Mouse (Mus musculus): ENCODE results near the gene Srgap1.

Gene Srgap1
- long read RNA-seq, experiment 1: 0 reads
- long read RNA-seq, experiment 2: 0 reads

- intact Hi-C loops (cut with DNase I): loop anchor here (2.0 kb wide), 1 partner anchor 210 kb away; no protein-coding TSS in a partner anchor
Observed at GRCm38 (mm10) chr10:122046904-122047726, at the start of gene Srgap1. Gene Srgap1, minus strand, starts transcription at chr10:122047315.

GRCm38 (mm10) chr10:122096462-122096979 is 49.4 kb upstream of the Srgap1 start:
- intact Hi-C loops (cut with DNase I): no loop called here

- intact Hi-C loops (cut with DNase I): no loop called here
Observed at GRCm38 (mm10) chr10:122090472-122090871, 43.4 kb upstream of the Srgap1 start.

GRCm38 (mm10) chr10:122081352-122081751 is 34.2 kb upstream of the Srgap1 start:
- intact Hi-C loops (cut with DNase I): no loop called here

GRCm38 (mm10) chr10:122069153-122069552 is 22.0 kb upstream of the Srgap1 start:
- intact Hi-C loops (cut with DNase I): no loop called here

GRCm38 (mm10) chr10:122055826-122056225 is 8.7 kb upstream of the Srgap1 start:
- intact Hi-C loops (cut with DNase I): no loop called here

GRCm38 (mm10) chr10:122054535-122054934 is 7.4 kb upstream of the Srgap1 start:
- intact Hi-C loops (cut with DNase I): loop anchor here (5.0 kb wide), 2 partner anchors 282 to 367 kb away; no protein-coding TSS in a partner anchor

GRCm38 (mm10) chr10:122051831-122052230 is 4.7 kb upstream of the Srgap1 start:
- intact Hi-C loops (cut with DNase I): loop anchor here (1.0 to 5.0 kb wide), 3 partner anchors 280 to 365 kb away; no protein-coding TSS in a partner anchor

- intact Hi-C loops (cut with DNase I): loop anchor here (2.0 kb wide), 1 partner anchor 211 kb away; no protein-coding TSS in a partner anchor
Observed at GRCm38 (mm10) chr10:122047727-122048365, 731 bp upstream of the Srgap1 start.

- intact Hi-C loops (cut with DNase I): loop anchor here (2.0 kb wide), 1 partner anchor 210 kb away; no protein-coding TSS in a partner anchor
Observed at GRCm38 (mm10) chr10:122046511-122046903, 608 bp downstream of the Srgap1 start.

GRCm38 (mm10) chr10:122045946-122046345 is 1.2 kb downstream of the Srgap1 start:
- intact Hi-C loops (cut with DNase I): loop anchor here (2.0 kb wide), 1 partner anchor 209 kb away; no protein-coding TSS in a partner anchor

- intact Hi-C loops (cut with DNase I): no loop called here
Observed at GRCm38 (mm10) chr10:122044926-122045325, 2.2 kb downstream of the Srgap1 start.

- intact Hi-C loops (cut with DNase I): no loop called here
Observed at GRCm38 (mm10) chr10:122040372-122040771, 6.7 kb downstream of the Srgap1 start.

GRCm38 (mm10) chr10:122039566-122039965 is 7.5 kb downstream of the Srgap1 start:
- intact Hi-C loops (cut with DNase I): no loop called here

- intact Hi-C loops (cut with DNase I): no loop called here
Observed at GRCm38 (mm10) chr10:122038554-122038953, 8.6 kb downstream of the Srgap1 start.

- intact Hi-C loops (cut with DNase I): no loop called here
Observed at GRCm38 (mm10) chr10:122033271-122033670, 13.8 kb downstream of the Srgap1 start.

GRCm38 (mm10) chr10:122030420-122030819 is 16.7 kb downstream of the Srgap1 start:
- intact Hi-C loops (cut with DNase I): no loop called here

- intact Hi-C loops (cut with DNase I): no loop called here
Observed at GRCm38 (mm10) chr10:122029738-122030137, 17.4 kb downstream of the Srgap1 start.

GRCm38 (mm10) chr10:122025198-122025597 is 21.9 kb downstream of the Srgap1 start:
- intact Hi-C loops (cut with DNase I): no loop called here

- intact Hi-C loops (cut with DNase I): no loop called here
Observed at GRCm38 (mm10) chr10:122020906-122021305, 26.2 kb downstream of the Srgap1 start.

- intact Hi-C loops (cut with DNase I): no loop called here
Observed at GRCm38 (mm10) chr10:122020255-122020654, 26.9 kb downstream of the Srgap1 start.

- intact Hi-C loops (cut with DNase I): no loop called here
Observed at GRCm38 (mm10) chr10:122018594-122019048, 28.5 kb downstream of the Srgap1 start.
